Comparison of ENCODE assay signal across 8 mouse cellular contexts in the genomic region with DNA sequence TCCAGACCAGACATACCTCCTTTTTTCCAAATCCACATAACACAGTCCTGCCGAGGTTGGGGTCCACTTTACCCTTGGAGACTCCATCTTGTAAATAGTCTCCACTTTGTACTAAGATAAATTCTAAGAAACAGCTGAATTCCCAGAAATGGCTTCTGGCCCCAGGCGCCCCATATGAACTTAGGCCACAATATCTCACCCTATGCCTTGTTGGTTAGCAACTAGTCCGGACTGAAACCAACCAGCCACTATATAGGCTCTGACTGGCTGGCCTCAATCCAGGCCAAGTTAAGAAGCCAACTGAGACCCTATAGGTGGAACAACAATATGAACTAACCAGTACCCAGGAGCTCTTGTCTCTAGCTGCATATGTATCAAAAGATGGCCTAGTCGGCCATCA. TPM values are rescaled to one million over a fixed set of nuclear protein-coding genes. Genes with fewer than 3 reads are reported as not detected.
DNase-seq lines count a peak whose midpoint lies in the region; ATAC-seq lines count a peak whose summit lies in the region.

No protein-coding gene starts in this region.

- H3K4me1 ChIP-seq in heart, embryonic 13.5 days = peaks cover 27% of the 10 kb centered on the region
- H3K4me1 ChIP-seq in midbrain, embryonic 16.5 days (ENCODE audit: control insufficient read depth, insufficient read depth, low read length) = peaks cover 29% of the 10 kb centered on the region
- H3K4me1 ChIP-seq in midbrain, embryonic 10.5 days = peaks cover 35% of the 10 kb centered on the region
- peaks cover 22% of the 10 kb centered on the region for H3K4me1 ChIP-seq in hindbrain, embryonic 16.5 days (ENCODE audit: control insufficient read depth, insufficient read depth, low read depth, low read length)
- peaks cover 8% of the 10 kb centered on the region for H3K4me1 ChIP-seq in stomach, embryonic 15.5 days

- H3K27ac ChIP-seq in heart, embryonic 13.5 days (replicated peaks) = no peak overlapping the region
- no peak overlapping the region for H3K27ac ChIP-seq in midbrain, embryonic 16.5 days (ENCODE audit: low read length)
- no peak overlapping the region for H3K27ac ChIP-seq in midbrain, embryonic 10.5 days (replicated peaks)
- no peak overlapping the region for H3K27ac ChIP-seq in hindbrain, embryonic 16.5 days (ENCODE audit: low read depth, low read length)
- H3K27ac ChIP-seq in stomach, embryonic 15.5 days = no peak overlapping the region

- peaks cover 23% of the 10 kb centered on the region for H3K36me3 ChIP-seq in heart, embryonic 13.5 days
- H3K36me3 ChIP-seq in midbrain, embryonic 16.5 days (ENCODE audit: control insufficient read depth, insufficient read depth, low read length) = peaks cover 4% of the 10 kb centered on the region
- H3K36me3 ChIP-seq in midbrain, embryonic 10.5 days = peaks cover 27% of the 10 kb centered on the region
- H3K36me3 ChIP-seq in hindbrain, embryonic 16.5 days (ENCODE audit: control insufficient read depth, insufficient read depth, low read length) = peaks cover 11% of the 10 kb centered on the region
- no peaks in the 10 kb centered on the region; the same call in 1 of the 2 replicates for H3K36me3 ChIP-seq in stomach, embryonic 15.5 days

- H3K4me2 ChIP-seq in heart, embryonic 13.5 days = peak overlapping the region; percentile 73
- peak overlapping the region; percentile 13; the same call in 1 of the 2 replicates for H3K4me2 ChIP-seq in midbrain, embryonic 16.5 days (ENCODE audit: low read length)
- peak overlapping the region; percentile 66 for H3K4me2 ChIP-seq in hindbrain, embryonic 16.5 days (ENCODE audit: low read length)
- peak overlapping the region; percentile 24; the same call in 1 of the 2 replicates for H3K4me2 ChIP-seq in stomach, embryonic 15.5 days

- H3K9ac ChIP-seq in heart, embryonic 13.5 days = 0 out of 2 replicates have a peak overlapping the region, but pooled peaks have one; percentile 10
- H3K9ac ChIP-seq in midbrain, embryonic 16.5 days (ENCODE audit: low read depth, low read length) = no peak overlapping the region
- H3K9ac ChIP-seq in hindbrain, embryonic 16.5 days (ENCODE audit: low read depth, low read length) = no peak overlapping the region
- H3K9ac ChIP-seq in stomach, embryonic 15.5 days = no peak overlapping the region

- ATAC-seq in heart, embryonic 13.5 days (ENCODE audit: extremely low read depth, insufficient number of reproducible peaks, low FRiP score, low TSS enrichment) = no peak
- ATAC-seq in midbrain, embryonic 16.5 days = no peak
- no peak for ATAC-seq in hindbrain, embryonic 16.5 days
- ATAC-seq in stomach, embryonic 15.5 days (ENCODE audit: insufficient read depth, low FRiP score, low read depth) = no peak

- no peaks in the 10 kb centered on the region for H3K9me3 ChIP-seq in heart, embryonic 13.5 days
- no peaks in the 10 kb centered on the region for H3K9me3 ChIP-seq in midbrain, embryonic 16.5 days (replicated peaks; ENCODE audit: control insufficient read depth, low read length, poor library complexity, severe bottlenecking)
- H3K9me3 ChIP-seq in midbrain, embryonic 10.5 days (replicated peaks) = no peaks in the 10 kb centered on the region
- H3K9me3 ChIP-seq in hindbrain, embryonic 16.5 days (ENCODE audit: control insufficient read depth, low read length) = no peaks in the 10 kb centered on the region
- no peaks in the 10 kb centered on the region for H3K9me3 ChIP-seq in stomach, embryonic 15.5 days

- peak overlapping the region; percentile 90; the same call in 1 of the 2 replicates for H3K4me3 ChIP-seq in heart, embryonic 13.5 days
- H3K4me3 ChIP-seq in midbrain, embryonic 16.5 days (ENCODE audit: low read depth, low read length) = no peak overlapping the region
- H3K4me3 ChIP-seq in midbrain, embryonic 10.5 days = no peak overlapping the region
- no peak overlapping the region for H3K4me3 ChIP-seq in hindbrain, embryonic 16.5 days (ENCODE audit: low read length)
- H3K4me3 ChIP-seq in stomach, embryonic 15.5 days (replicated peaks) = no peak overlapping the region

- WGBS in heart, embryonic 13.5 days = 70% methylated on average over 4 of the region's 4 CpGs
- WGBS in midbrain, embryonic 16.5 days = 87% methylated on average over 3 of the region's 4 CpGs
- WGBS in midbrain, embryonic 10.5 days = 79% methylated on average over 4 of the region's 4 CpGs
- 86% methylated on average over 3 of the region's 4 CpGs for WGBS in hindbrain, embryonic 16.5 days
- 84% methylated on average over 4 of the region's 4 CpGs for WGBS in stomach, embryonic 15.5 days

- no peak for DNase-seq in heart, postnatal 36 days
- DNase-seq in midbrain, embryonic 10.5 days (ENCODE audit: low spot score) = no peak
- no peak for DNase-seq in thymus, postnatal 36 days
- no peak for DNase-seq in thymus, postnatal 4 days

- intact Hi-C loops in heart, postnatal 36 days (cut with DNase I) = loop anchor here (5.0 kb wide), 1 partner anchor 270 kb away; no protein-coding TSS in a partner anchor

- no peaks in the 10 kb centered on the region for H3K27me3 ChIP-seq in heart, embryonic 13.5 days (replicated peaks)
- no peaks in the 10 kb centered on the region for H3K27me3 ChIP-seq in midbrain, embryonic 16.5 days (ENCODE audit: control insufficient read depth, insufficient read depth, low read depth, low read length)
- no peaks in the 10 kb centered on the region for H3K27me3 ChIP-seq in midbrain, embryonic 10.5 days (ENCODE audit: low read depth, poor library complexity, severe bottlenecking)
- H3K27me3 ChIP-seq in hindbrain, embryonic 16.5 days (replicated peaks; ENCODE audit: control insufficient read depth, insufficient read depth, low read length) = no peaks in the 10 kb centered on the region
- no peaks in the 10 kb centered on the region for H3K27me3 ChIP-seq in stomach, embryonic 15.5 days (replicated peaks)

RNA-seq across cellular contexts. Expression of a gene that starts 1.1 kb away (rescaled TPM):
- polyA plus RNA-seq in heart, embryonic 13.5 days (2015; fragmentation: Nextera tagmentation; extraction: Ambion mirVana) = 83.8 and 93.9 TPM in 2 replicates
- 10 to 100 TPM; 64.9 to 71.7 TPM for total RNA-seq in heart, postnatal 36 days (2021)
- polyA plus RNA-seq in midbrain, embryonic 16.5 days (2015; fragmentation: Nextera tagmentation; extraction: Ambion mirVana) = 58.7 and 61.5 TPM in 2 replicates
- 79.9 and 85.5 TPM in 2 replicates for polyA plus RNA-seq in midbrain, embryonic 10.5 days (2016; fragmentation: Nextera tagmentation; extraction: Ambion mirVana)
- 64.7 and 68.0 TPM in 2 replicates for polyA plus RNA-seq in hindbrain, embryonic 16.5 days (2015; fragmentation: Nextera tagmentation; extraction: Ambion mirVana)
- 85.2 and 90.9 TPM in 2 replicates for polyA plus RNA-seq in stomach, embryonic 15.5 days (2015; fragmentation: Nextera tagmentation; extraction: Ambion mirVana)

RNA-seq across cellular contexts. Expression of a gene that starts 3.6 kb away (rescaled TPM):
- 89.4 and 106 TPM in 2 replicates for polyA plus RNA-seq in heart, embryonic 13.5 days (2015; fragmentation: Nextera tagmentation; extraction: Ambion mirVana)
- 10 to 100 TPM; 10.7 to 13.8 TPM for total RNA-seq in heart, postnatal 36 days (2021)
- 123 and 124 TPM in 2 replicates for polyA plus RNA-seq in midbrain, embryonic 16.5 days (2015; fragmentation: Nextera tagmentation; extraction: Ambion mirVana)
- 331 and 350 TPM in 2 replicates for polyA plus RNA-seq in midbrain, embryonic 10.5 days (2016; fragmentation: Nextera tagmentation; extraction: Ambion mirVana)
- polyA plus RNA-seq in hindbrain, embryonic 16.5 days (2015; fragmentation: Nextera tagmentation; extraction: Ambion mirVana) = 129 and 131 TPM in 2 replicates
- 143 and 149 TPM in 2 replicates for polyA plus RNA-seq in stomach, embryonic 15.5 days (2015; fragmentation: Nextera tagmentation; extraction: Ambion mirVana)

RNA-seq across cellular contexts. Expression of a gene that starts 44.4 kb away (rescaled TPM):
- 19.7 and 24.1 TPM in 2 replicates for polyA plus RNA-seq in heart, embryonic 13.5 days (2015; fragmentation: Nextera tagmentation; extraction: Ambion mirVana)
- 10 to 100 TPM; 29.6 to 35.0 TPM for total RNA-seq in heart, postnatal 36 days (2021)
- 40.6 and 45.5 TPM in 2 replicates for polyA plus RNA-seq in midbrain, embryonic 16.5 days (2015; fragmentation: Nextera tagmentation; extraction: Ambion mirVana)
- 46.4 and 50.4 TPM in 2 replicates for polyA plus RNA-seq in midbrain, embryonic 10.5 days (2016; fragmentation: Nextera tagmentation; extraction: Ambion mirVana)
- polyA plus RNA-seq in hindbrain, embryonic 16.5 days (2015; fragmentation: Nextera tagmentation; extraction: Ambion mirVana) = 40.1 and 40.4 TPM in 2 replicates
- 28.6 and 33.1 TPM in 2 replicates for polyA plus RNA-seq in stomach, embryonic 15.5 days (2015; fragmentation: Nextera tagmentation; extraction: Ambion mirVana)

RNA-seq across cellular contexts. Expression of a gene that starts 44.4 kb away (rescaled TPM):
- polyA plus RNA-seq in heart, embryonic 13.5 days (2015; fragmentation: Nextera tagmentation; extraction: Ambion mirVana) = 30.8 and 34.1 TPM in 2 replicates
- 10 to 100 TPM; 34.3 to 35.3 TPM for total RNA-seq in heart, postnatal 36 days (2021)
- 47.9 and 49.1 TPM in 2 replicates for polyA plus RNA-seq in midbrain, embryonic 16.5 days (2015; fragmentation: Nextera tagmentation; extraction: Ambion mirVana)
- 73.8 and 77.1 TPM in 2 replicates for polyA plus RNA-seq in midbrain, embryonic 10.5 days (2016; fragmentation: Nextera tagmentation; extraction: Ambion mirVana)
- 46.5 and 52.5 TPM in 2 replicates for polyA plus RNA-seq in hindbrain, embryonic 16.5 days (2015; fragmentation: Nextera tagmentation; extraction: Ambion mirVana)
- 46.9 and 47.6 TPM in 2 replicates for polyA plus RNA-seq in stomach, embryonic 15.5 days (2015; fragmentation: Nextera tagmentation; extraction: Ambion mirVana)

RNA-seq across cellular contexts. Expression of a gene that starts 59.7 kb away (rescaled TPM):
- polyA plus RNA-seq in heart, embryonic 13.5 days (2015; fragmentation: Nextera tagmentation; extraction: Ambion mirVana) = 0.09 TPM in 1 of 2 replicates, not detected in the other
- not detected for total RNA-seq in heart, postnatal 36 days (2021)
- polyA plus RNA-seq in midbrain, embryonic 16.5 days (2015; fragmentation: Nextera tagmentation; extraction: Ambion mirVana) = 1.3 and 2.4 TPM in 2 replicates
- 0.46 and 0.66 TPM in 2 replicates for polyA plus RNA-seq in midbrain, embryonic 10.5 days (2016; fragmentation: Nextera tagmentation; extraction: Ambion mirVana)
- 1.2 and 1.9 TPM in 2 replicates for polyA plus RNA-seq in hindbrain, embryonic 16.5 days (2015; fragmentation: Nextera tagmentation; extraction: Ambion mirVana)
- 0.27 and 0.63 TPM in 2 replicates for polyA plus RNA-seq in stomach, embryonic 15.5 days (2015; fragmentation: Nextera tagmentation; extraction: Ambion mirVana)

Comparison
In these comparisons a context has a peak if more than half of its experiments do, and no peak if none do; other contexts are left out.
1. H3K4me2 ChIP-seq: peak in every context shown above with its lines; median percentile 73 in heart, embryonic 13.5 days; 66 in hindbrain, embryonic 16.5 days; 24 in stomach, embryonic 15.5 days; 13 in midbrain, embryonic 16.5 days.